Comparison of ENCODE assay signal across 16 mouse cellular contexts in the genomic region with DNA sequence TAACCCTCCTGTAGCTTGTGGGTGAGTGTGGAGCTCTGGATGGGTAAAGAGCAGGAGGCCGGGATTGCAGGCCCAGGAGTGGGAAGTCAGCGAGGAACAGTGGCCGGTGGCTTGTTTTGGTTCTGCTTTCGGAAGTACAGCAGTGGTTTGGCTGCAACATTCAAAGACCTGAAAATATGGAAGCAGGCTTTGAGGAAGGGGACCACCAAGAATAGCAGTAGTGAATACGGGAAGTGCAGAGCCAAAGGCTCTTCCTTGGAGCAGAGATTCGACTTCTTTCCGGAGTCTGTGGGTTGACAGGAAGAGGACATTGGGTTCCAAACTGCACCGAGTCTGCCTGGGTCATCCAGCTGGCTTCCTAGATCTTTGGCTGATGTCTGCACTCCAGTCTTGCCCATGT.
A peak's percentile ranks its signal among the peaks of the same experiment; 100 is the strongest.
DNase-seq lines count a peak whose midpoint lies in the region; ATAC-seq lines count a peak whose summit lies in the region.
"Had no signal": no experiment of that assay in that cellular context is flagged by ENCODE, and none has a peak within 500 bp of the region (broad histone marks: within the 10 kb centered on the region; RNA-seq: fewer than 3 reads in every experiment).

No protein-coding gene starts in this region.

- no peak overlapping the region for H3K4me2 ChIP-seq in heart, embryonic 12.5 days
- H3K4me2 ChIP-seq: embryonic facial prominence, embryonic 13.5 days; heart, embryonic 15.5 days; hindbrain, embryonic 14.5 days; midbrain, embryonic 15.5 days had no signal

- no peaks in the 10 kb centered on the region for H3K4me1 ChIP-seq in heart, embryonic 12.5 days (replicated peaks)
- H3K4me1 ChIP-seq in brown adipose tissue, adult 24 weeks (ENCODE audit: control insufficient read depth, insufficient read depth, insufficient read length, low read length) = 0 out of 2 replicates have a peak, but pooled peaks cover 6% of the 10 kb centered on the region
- H3K4me1 ChIP-seq: heart, embryonic 15.5 days; midbrain, embryonic 15.5 days had no signal

- intact Hi-C loops in left cerebral cortex, postnatal 25 days (cut with DNase I) = no loop called here

- 85% methylated on average over 8 of the region's 8 CpGs for WGBS in heart, embryonic 12.5 days

- H3K36me3 ChIP-seq in heart, embryonic 12.5 days = no peaks in the 10 kb centered on the region
- H3K36me3 ChIP-seq: embryonic facial prominence, embryonic 13.5 days; heart, embryonic 15.5 days; midbrain, embryonic 15.5 days had no signal

- no peak for ATAC-seq in heart, embryonic 12.5 days (ENCODE audit: insufficient number of reproducible peaks, low FRiP score)
- peak; percentile 79 for ATAC-seq in megakaryocyte progenitor cell, adult 5-6 weeks (replicated peaks; ENCODE audit: poor library complexity)
- ATAC-seq: intestine, embryonic 16.5 days; midbrain, embryonic 15.5 days had no signal

- no peak overlapping the region for H3K9ac ChIP-seq in heart, embryonic 12.5 days
- H3K9ac ChIP-seq: embryonic facial prominence, embryonic 13.5 days; heart, embryonic 15.5 days; hindbrain, embryonic 14.5 days; midbrain, embryonic 15.5 days had no signal

- no peaks in the 10 kb centered on the region for H3K9me3 ChIP-seq in heart, embryonic 12.5 days (replicated peaks)
- H3K9me3 ChIP-seq: embryonic facial prominence, embryonic 13.5 days; heart, embryonic 15.5 days; midbrain, embryonic 15.5 days had no signal

- no peak overlapping the region for H3K4me3 ChIP-seq in heart, embryonic 12.5 days
- no peak overlapping the region for H3K4me3 ChIP-seq in brown adipose tissue, adult 24 weeks (ENCODE audit: insufficient read depth, low read depth, low read length)
- H3K4me3 ChIP-seq: embryonic facial prominence, embryonic 13.5 days; heart, embryonic 15.5 days; midbrain, embryonic 15.5 days had no signal

- no peaks in the 10 kb centered on the region for H3K27me3 ChIP-seq in heart, embryonic 12.5 days (replicated peaks)
- H3K27me3 ChIP-seq: heart, embryonic 15.5 days; midbrain, embryonic 15.5 days had no signal

- no peak overlapping the region for H3K27ac ChIP-seq in heart, embryonic 12.5 days (ENCODE audit: poor library complexity, severe bottlenecking)
- H3K27ac ChIP-seq in brown adipose tissue, adult 24 weeks (replicated peaks; ENCODE audit: low read depth, low read length) = peak overlapping the region; percentile 50
- H3K27ac ChIP-seq: embryonic facial prominence, embryonic 13.5 days; heart, embryonic 15.5 days; hindbrain, embryonic 14.5 days; midbrain, embryonic 15.5 days had no signal

- DNase-seq in heart, adult 8-10 months (ENCODE audit: low spot score) = peak; percentile 68
- DNase-seq in left cerebral cortex, postnatal 25 days (ENCODE audit: low spot score in 2 of 2) = peak; percentile 11 to 23
- no peak for DNase-seq in left cerebral cortex, adult 11 months (ENCODE audit: low spot score)
- DNase-seq in yolk sac, embryonic 10.5 days (ENCODE audit: low spot score) = no peak
- DNase-seq: cerebellum, adult 18-20 months; liver; right cerebral cortex, postnatal 14 days; thymus, postnatal 36 days had no signal

Comparison
In these comparisons a context has a peak if more than half of its experiments do, and no peak if none do; other contexts are left out.
1. DNase-seq: peak in heart, adult 8-10 months (single experiment) and left cerebral cortex, postnatal 25 days (2 of 2); none in left cerebral cortex, adult 11 months (single experiment) and yolk sac, embryonic 10.5 days (single experiment).